Mouse (Mus musculus) ovary, adult 18-20 months (tissue): ENCODE data around the gene Lrrc8d.
"Not testable (repeated sequence)": the region's sequence is repeated elsewhere in the genome, so short reads cannot be mapped to it uniquely, and the experiment has no call there.

ENCODE experiments used
- DNase-seq: peaks from one replicate; pipeline ENCODE4 v3.0.0; 2022; ENCODE audit warnings: low spot score, mixed read lengths

The Lrrc8d gene

GRCm38 (mm10) chr5:105685780-105686305 is 13.9 kb upstream of the Lrrc8d start:
- not testable (repeated sequence) for DNase-seq

DNA sequence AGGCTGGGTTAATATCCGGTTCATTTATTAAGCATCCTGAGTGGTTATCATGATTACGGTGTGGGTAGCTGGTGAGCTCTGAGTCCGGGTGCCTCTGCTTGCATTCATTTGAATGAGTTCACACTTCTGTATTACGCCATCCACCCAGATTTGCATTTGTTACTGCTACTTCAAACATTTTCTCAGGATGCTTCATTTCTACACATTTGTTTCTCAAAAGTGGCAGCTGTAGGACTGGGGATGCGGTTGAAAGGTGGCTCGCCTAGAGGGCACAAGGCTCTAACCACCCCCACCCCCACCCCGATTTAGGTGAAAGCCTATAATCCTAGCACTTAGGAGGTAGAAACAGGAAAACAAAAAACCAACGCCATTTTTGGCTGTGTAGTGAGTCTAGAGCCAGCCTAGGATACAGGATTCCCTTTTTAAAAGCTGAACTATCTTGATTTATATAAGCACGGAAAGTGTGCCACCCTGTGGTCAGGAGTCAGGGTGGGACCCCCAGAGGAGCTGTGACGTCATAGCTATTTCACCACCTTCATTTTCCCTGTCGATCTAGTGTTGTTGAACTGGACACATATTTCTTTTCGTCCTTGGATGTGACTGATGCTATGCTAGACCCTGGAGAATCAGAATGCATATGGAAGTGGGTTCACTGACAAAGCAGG is 13.3 kb upstream of the Lrrc8d start:
- DNase-seq: no peak

DNA sequence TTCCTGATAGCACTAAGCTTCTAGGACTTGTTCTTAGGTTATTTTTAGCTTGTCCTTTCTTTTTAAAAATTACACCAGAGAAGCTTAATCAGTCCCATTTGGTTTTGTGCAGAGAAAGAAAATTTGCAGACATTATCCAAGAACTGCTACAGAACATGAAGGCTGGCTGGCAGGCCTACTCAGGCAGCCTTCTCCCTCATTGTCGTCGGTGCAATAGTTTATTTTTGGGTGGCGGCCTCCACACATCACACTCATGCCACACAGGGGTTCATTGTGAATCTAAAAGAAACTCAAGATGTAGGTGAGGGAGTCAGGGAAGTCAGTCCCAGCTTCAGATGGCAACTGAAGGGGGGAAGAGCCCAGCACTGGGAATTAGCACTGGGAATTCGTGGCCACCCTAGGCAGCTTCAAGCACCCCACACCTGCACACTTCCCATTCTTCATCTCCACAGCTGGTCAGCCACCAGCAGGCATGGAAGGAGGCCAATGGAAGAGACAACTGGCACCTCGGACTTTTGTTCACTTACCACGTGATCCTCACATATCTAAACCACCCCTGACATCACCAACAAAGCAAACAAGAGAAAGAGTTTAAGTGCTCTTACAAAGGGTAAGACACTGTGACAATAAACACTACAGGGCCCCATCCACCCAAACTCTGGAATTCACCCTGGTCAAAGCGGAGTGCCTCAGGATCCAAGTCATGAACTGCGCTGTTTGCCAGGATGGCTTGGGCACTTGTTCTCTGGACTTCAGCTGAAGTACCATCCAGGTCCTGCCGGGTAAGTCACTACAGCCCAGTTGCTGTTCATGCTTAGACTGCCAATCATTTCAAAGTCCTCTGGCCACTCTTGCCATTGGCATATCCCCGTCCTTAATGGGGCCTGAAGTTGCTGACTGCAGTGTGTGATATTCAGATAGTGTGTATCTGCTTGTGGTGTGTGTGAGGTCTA is 9.0 kb upstream of the Lrrc8d start:
- DNase-seq: no peak

DNA sequence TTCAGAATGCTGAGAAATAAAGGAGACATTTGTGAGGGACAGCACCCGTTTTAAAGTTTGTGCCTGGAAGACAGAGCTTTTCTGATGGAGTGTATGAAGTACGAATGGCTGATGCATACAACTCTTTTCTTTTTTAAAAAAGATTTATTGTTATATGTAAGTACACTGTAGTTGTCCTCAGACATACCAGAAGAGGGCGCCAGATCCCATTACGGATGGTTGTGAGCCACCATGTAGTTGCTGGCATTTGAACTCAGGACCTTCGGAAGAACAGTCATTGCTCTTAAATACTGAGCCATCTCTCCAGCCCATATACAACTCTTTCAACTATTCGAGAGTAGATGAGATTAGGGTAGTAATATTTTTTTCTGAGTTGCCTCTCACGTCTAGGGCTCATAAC is 8.1 kb upstream of the Lrrc8d start:
- DNase-seq: no peak

DNA sequence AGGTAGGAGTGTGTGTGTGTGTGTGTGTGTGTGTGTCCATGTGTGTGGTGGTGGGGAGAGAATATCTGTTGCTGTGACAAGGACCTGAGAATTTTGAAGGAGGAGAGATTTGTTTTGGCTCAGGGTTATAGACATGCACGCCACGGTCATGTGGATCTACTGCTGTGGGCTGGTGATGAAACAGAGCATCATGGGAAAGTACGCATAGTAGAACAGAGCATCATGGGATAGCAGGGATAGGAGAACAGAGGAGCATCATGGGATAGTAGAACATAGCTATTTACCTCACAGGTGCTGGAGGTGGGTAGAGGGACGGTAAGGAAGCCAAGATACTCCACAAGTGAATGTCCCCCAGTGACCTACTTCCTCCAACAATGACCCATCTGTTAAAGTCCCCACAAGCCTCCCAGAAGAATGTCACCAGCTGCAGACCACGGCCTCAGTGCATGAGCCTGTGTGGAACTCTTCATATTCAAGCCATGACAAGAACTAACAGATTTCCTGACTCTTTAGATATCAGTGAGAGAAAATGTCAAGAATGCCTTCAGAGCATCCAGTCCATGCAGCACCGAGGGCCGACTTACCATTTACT is 5.3 kb upstream of the Lrrc8d start:
- no peak for DNase-seq

- DNase-seq: no peak
These were observed 3.7 kb upstream of the Lrrc8d start for GRCm38 (mm10) chr5:105696049-105696448.

DNA sequence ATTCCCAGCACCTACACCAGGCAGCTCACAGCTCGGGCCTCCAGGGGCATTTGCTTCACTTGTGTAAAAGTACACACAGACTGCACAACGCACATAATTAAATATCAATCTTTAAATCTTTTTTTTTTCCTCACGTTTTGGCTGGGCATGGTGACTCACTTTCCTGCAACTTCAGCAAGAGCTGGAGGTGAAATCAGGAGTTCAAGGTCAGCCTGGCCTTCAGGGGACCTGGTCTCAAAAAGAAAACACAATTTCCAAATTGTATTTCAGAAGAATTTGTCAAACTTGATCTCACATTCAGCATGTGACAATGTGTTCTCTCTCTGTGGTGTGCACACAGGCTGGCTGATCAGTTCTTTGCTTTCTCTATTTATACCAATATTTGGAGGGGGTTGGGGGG is 1.9 kb upstream of the Lrrc8d start:
- no peak for DNase-seq

- DNase-seq: peak; percentile 30
These were observed 1.1 kb upstream of the Lrrc8d start for GRCm38 (mm10) chr5:105698694-105699093.

DNA sequence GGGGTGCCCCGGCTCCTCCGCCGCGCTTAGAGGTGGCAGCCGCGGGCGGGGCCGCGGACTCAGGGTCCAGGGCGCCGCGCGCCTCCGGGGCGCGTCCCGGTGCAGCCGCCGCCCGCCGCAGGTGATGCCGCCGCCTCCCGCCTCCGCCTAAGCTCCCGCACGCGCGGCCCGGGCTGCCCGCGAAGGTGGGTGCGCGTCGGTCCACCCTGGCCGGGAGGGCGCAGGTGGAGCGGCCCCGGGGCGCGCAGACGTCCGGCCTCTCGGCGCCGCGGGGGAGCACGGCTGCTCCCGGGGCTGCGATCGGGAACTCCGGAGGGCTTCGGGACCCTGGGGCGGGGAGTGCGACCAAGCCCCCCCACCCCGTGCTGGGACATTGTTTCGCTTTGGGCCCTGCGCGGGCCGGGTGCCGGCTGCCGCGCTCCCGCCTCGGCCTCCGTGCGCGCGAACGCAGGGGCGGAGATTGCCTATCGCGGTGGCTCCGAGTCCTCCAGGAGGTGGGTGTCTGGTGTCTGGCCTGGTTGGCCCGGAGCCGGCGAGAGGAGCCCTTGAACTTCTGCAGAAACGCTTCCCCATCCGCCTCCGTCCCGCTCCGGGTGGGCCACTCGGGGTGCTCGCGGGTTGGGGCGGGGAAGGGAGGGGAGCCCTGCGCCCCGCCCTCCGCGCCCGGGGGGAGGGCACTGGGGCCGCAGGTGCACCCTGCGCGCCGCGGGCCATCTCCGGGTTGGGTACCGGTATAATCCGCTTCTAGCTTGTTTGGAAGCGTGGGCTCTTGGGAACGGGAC is 492 bp downstream of the Lrrc8d start:
- DNase-seq: peak; percentile 81

DNA sequence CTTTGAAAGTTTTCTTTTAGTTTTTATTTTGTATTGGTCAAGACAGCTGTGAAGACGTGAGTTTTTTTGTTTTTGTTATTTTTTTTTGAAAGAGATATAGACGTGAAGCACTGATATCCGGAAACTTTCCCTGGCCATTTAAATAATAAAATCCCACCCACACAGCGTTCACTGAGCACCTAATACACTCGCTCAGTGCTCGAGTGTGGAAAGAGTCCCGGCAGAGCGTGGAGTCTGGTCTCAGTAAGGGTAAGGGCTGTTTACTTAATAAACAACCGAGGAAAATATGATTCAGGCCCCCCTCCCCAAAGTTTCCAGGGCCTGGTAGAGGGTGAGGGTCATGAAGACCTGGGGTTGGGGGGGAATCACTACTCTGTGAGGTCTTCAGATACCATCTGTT is 1.6 kb downstream of the Lrrc8d start:
- no peak for DNase-seq

GRCm38 (mm10) chr5:105701844-105702243 is 2.1 kb downstream of the Lrrc8d start:
- no peak for DNase-seq

DNA sequence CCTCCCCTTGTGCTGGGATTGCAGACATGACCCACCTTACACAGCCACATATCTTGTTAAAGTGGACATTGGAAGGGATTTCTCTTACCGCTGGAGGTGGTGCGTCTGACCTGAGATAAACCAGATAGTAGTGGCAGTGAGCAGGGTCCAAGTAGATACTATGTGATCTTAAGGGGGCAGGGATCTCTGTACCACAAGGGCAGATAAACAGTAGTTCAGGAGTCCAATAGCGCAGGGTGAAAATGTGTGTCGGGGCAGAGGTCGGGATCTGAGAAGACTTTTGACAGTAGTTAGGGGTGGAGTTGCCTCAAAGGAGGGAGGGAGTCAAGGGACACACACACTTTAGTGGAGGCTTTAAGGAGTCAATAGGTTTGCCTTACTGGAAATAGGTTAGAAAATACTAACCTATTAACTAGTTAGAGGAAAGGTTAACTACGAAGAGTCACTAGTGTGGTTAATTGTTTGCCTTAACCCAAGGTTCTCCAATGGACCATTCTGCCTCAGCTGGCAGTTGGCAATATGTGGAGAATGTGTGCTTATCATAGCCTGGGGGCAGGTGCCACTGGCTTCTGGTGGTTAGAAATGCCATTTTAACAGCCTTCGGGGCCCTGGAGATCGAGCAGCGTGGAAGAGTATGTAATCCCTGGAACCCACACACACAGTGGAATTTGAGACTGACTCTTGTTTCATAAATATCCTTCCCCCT is 3.0 kb downstream of the Lrrc8d start:
- DNase-seq: no peak

DNA sequence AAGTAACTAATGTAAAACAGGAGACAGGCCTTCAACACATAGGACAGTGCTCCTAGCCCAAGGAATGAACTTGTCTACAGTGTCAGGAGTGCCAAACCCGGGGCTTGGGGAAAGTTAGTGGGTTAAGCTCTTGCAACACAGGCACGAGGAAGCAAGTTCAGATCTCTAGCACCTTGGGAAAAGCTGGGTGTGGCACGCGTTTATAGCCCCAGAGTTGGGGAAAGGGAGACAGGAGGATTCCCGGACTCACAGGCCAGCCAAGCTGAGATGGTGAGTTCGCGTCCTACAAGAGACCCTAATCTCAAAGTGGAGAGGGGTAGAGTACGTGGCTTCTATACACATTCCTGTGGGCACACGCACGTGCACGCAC is 3.5 kb downstream of the Lrrc8d start:
- no peak for DNase-seq

GRCm38 (mm10) chr5:105704573-105704972 is 4.8 kb downstream of the Lrrc8d start:
- DNase-seq: no peak

DNA sequence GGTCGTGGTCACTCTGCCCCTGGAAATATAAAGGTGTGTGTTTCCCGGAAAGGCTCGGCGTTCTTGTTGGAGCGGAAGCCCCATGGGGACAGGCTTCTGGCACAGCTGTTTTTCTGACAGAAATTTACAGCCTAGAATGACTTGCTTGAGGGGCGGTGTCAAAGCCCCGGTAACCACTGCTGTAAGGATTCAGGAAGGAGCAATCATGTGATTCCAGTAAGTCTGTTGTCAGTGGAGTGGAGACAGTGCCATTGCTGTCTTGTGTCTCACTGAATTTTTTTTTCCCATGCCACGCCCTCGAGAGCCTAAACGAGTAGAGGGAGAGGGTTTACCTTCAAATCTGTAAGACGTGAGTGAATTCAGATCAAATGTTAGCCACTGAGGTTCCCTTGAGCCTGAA is 6.9 kb downstream of the Lrrc8d start:
- DNase-seq: no peak

GRCm38 (mm10) chr5:105708276-105708675 is 8.5 kb downstream of the Lrrc8d start:
- no peak for DNase-seq

DNA sequence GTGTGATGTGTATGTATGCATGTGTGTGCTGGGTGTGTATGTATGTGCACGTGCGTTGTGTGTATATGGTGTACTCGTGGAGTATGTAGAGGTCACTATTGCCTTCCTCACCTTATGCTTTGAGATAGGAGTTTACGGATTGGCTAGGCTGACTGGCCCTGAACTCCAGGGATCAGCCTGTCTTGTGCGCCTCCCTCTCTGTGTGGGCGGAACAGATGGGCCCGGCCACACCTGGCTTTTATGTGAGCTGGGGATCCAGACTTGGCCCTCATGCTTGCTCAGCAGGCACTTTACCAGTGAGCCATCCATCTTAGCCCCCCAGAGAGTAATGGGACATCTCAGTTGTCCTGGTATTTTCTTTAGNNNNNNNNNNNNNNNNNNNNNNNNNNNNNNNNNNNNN is 10.7 kb downstream of the Lrrc8d start:
- DNase-seq: no peak

- DNase-seq: peak; percentile 52
These were observed 14.7 kb downstream of the Lrrc8d start for GRCm38 (mm10) chr5:105714446-105714845.

- DNase-seq: no peak
These were observed 15.3 kb downstream of the Lrrc8d start for GRCm38 (mm10) chr5:105715095-105715494.

DNA sequence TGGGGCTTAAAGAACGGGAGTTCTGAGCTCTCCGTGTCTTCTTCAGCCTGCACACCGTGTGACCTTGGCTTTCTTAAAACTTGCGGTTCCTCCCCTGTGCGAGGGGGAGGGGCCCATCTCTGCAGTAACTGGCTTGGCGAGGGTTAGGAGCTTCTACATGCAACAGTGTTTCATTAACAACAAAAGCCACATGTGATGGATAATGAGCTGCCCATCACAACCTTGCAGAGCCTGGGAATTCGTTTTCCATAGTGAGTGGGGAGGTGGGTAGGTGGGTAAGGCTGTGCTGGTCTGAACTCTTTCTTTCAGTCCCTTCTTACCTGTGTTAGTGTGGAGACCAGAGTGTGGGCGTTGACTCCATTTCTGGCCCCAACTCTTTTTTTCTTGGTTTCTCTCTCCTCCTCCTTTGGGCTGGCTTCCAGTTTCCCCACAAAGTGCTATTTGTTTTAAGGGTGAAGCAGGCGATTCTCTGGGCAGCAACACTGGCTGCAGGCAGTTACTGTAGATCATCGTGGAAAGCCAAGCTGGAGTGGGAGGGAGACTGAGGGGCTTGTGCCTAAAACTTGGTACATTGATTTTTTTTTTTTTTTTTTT is 15.9 kb downstream of the Lrrc8d start:
- DNase-seq: peak; percentile 62

GRCm38 (mm10) chr5:105717294-105717693 is 17.5 kb downstream of the Lrrc8d start:
- DNase-seq: no peak
